Mouse (Mus musculus): Measurements from ENCODE around the gene Lrrn4cl. TPM values are rescaled to one million over a fixed set of nuclear protein-coding genes. Genes with fewer than 3 reads are reported as not detected.

Lrrn4cl gene
- polyA plus RNA-seq (2015; fragmentation: Nextera tagmentation; extraction: Ambion mirVana) = 0.23 and 0.62 TPM in 2 replicates

DNA sequence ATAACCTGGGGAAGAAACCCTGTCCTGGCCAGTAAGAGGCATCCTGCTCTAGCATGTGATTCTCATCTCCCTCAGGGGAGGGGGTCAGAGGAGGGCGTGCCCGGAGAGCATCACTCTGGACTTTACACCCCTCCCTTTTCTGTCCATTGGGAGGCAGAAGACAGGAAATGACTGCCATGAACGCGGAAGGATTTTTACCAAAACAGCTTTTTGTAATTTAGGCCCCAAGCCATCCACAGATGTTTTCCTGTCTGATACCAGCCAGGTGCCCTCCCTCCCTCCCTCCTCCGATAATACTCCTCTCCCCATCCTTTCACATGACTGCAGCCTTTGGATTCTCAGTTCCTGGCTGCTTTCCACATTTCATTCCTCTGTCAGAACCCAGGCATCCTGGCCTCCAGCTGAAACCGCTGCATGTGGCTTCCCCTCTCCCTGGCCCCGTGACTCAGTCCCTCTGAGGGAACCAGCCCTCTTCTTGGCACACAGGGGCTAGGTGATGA lies at the start of gene Lrrn4cl:
Gene Lrrn4cl (plus strand): TSS at position 367 of the 500 bp plus-strand sequence.
- Histone ChIP-seq H3K27me3 (no peaks in the 10 kb centered on the region), H3K36me3 (peaks cover 38% of the 10 kb centered on the region), H3K27ac (no peak within 1 kb of the TSS), H3K4me1 (replicated peaks) (no peaks in the 10 kb centered on the region), H3K4me2 (replicated peaks) (no peak within 1 kb of the TSS), H3K4me3 (replicated peaks) (no peak within 1 kb of the TSS), H3K9ac (replicated peaks) (no peak within 1 kb of the TSS; the same call in 1 of the 2 replicates), H3K9me3 (no peaks in the 10 kb centered on the region)
- 0 out of 2 replicates have a peak, but pooled peaks have one; percentile 20 for ATAC-seq
- WGBS = 40% methylated on average over 7 of the region's 7 CpGs

DNA sequence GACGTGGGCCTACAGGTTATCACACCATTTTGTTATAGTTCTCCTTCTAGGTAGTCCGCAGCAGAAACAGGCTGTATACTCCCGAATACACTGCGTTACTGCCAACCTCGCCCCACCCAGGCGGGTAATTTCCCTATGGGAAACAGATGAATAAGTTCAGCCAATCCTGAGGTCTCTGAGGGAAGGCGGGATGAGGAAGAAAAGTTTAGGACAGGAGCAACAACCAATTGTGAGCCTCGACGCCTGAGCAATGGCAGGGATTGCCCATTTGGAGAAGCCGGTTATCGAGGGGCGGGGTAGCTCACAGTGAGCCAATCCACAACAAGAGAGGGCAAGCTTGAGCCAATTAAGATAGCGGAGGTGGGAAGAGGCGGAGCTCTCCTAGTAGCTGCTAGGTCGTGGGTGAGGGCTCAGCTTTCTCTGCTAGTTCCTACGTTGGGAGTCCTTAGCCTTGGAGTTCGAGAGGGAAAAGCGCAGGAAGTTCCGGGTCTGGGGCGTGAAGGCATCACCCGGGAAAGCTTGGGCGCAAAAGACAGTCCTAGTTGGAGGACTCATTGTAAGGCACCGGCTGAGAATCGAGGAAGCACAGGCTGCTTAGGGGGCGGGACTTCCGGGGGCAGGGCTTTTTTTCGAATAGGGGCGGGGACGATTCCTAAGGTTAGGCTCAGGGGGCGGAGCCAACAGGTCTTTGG lies 48.3 kb upstream of the Lrrn4cl start, which contains the start of gene Zbtb3:
Gene Zbtb3 (plus strand): TSS at position 426 of the 692 bp plus-strand sequence.
- under 1% methylated on average over 30 of the region's 30 CpGs for WGBS
- H3K27ac ChIP-seq = peak within 1 kb of the TSS; percentile 90
- H3K27me3 ChIP-seq = no peaks in the 10 kb centered on the region
- H3K9ac ChIP-seq (replicated peaks) = peak within 1 kb of the TSS; percentile 71
- H3K4me1 ChIP-seq (replicated peaks) = peaks cover 34% of the 10 kb centered on the region
- H3K4me2 ChIP-seq (replicated peaks) = peak within 1 kb of the TSS; percentile 62
- ATAC-seq = peak; percentile 98
- H3K4me3 ChIP-seq (replicated peaks) = peak within 1 kb of the TSS; percentile 60
- no peaks in the 10 kb centered on the region for H3K9me3 ChIP-seq
- H3K36me3 ChIP-seq = peaks cover 30% of the 10 kb centered on the region

DNA sequence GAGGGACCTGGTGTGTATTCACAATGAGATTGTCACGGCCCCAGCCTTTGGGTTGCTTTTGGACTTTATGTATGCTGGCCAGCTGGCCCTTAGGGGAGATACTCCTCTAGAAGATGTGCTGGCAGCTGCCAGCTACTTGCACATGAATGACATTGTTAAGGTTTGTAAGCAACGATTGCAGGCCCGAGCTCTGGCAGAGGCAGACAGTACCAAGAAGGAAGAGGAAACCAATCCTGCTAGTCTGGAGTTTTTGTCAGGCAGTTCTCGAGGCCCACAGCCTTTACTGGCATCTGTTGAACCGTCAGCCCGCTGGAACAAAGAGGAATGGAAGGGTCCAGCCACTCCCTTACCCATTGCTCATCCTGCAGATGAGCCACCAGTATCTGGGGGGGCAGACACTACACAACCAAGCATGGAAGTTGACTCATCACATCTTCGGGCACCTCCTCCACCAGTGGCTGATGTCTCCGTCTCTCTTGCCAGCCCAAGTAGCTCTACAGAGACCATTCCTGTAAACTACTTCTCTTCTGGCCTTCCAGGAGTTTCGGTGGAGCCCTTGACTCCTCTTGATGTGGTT lies 47.3 kb upstream of the Lrrn4cl start:
- Histone ChIP-seq H3K27ac (peak overlapping the region; percentile 64; the same call in 1 of the 2 replicates), H3K27me3 (no peaks in the 10 kb centered on the region), H3K9me3 (no peaks in the 10 kb centered on the region), H3K9ac (replicated peaks) (peak overlapping the region; percentile 71; the same call in 1 of the 2 replicates), H3K4me1 (replicated peaks) (peaks cover 28% of the 10 kb centered on the region), H3K36me3 (peaks cover 39% of the 10 kb centered on the region), H3K4me3 (replicated peaks) (peak overlapping the region; percentile 60), H3K4me2 (replicated peaks) (peak overlapping the region; percentile 62)
- no peak for ATAC-seq
- 89% methylated on average over 9 of the region's 9 CpGs for WGBS

DNA sequence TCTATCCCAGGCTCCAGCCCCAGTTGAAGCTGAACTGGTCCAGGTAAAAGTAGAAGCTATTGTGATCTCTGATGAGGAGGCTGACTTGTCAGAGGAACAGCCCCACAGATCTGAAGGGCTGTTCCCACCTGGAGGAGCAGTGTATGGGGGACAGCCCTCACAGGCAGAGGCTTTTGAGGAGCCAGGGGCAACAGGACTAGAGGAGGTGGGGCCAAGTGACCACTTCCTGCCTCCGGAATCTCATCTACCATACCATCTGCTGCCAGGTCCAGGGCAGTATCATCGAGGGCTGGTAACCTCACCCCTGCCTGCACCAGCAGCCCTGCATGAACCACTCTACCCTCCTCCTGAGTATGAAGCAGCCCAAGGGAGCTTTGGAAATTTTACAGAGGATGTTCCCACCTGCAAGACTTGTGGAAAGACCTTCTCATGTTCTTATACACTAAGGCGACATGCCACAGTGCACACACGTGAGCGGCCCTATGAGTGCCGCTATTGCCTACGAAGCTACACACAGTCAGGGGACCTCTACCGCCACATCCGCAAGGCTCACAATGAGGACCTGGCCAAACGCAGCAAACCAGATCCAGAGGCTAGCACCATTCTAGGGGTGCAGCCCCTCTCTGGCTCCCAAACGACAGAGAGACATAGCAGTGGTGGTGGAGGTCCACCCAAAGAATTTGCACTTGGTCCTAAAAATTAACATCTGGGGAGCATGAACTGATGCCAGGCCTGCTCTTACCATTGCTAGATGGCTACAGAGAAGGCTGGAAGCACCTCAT lies 46.5 kb upstream of the Lrrn4cl start:
- no peak for ATAC-seq
- H3K4me3 ChIP-seq (replicated peaks) = no peak overlapping the region
- H3K4me1 ChIP-seq (replicated peaks) = peaks cover 24% of the 10 kb centered on the region
- H3K9me3 ChIP-seq = no peaks in the 10 kb centered on the region
- H3K27me3 ChIP-seq = no peaks in the 10 kb centered on the region
- WGBS = 92% methylated on average over 11 of the region's 11 CpGs
- H3K9ac ChIP-seq (replicated peaks) = no peak overlapping the region
- H3K36me3 ChIP-seq = peaks cover 45% of the 10 kb centered on the region
- H3K27ac ChIP-seq = no peak overlapping the region
- H3K4me2 ChIP-seq (replicated peaks) = no peak overlapping the region

DNA sequence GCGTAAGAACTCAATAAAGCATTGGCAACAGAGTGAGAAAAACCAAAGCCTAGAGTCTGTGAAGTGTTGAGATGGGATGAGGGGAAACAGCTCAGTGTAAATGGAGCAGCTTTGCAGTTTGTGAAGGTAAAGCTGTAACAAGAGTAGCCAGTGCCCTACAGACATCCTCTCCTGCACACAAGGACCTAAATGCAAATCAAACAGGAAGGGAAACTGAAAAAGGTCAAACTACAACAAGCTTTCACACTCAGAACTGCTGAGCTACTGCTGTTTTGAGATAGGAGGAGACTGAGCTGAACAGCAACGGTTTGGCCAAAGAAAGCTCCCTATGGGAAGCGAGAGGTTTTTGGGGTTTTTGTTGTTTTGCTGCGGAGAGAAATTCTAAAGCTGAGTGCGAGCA lies 43.8 kb upstream of the Lrrn4cl start:
- H3K4me1 ChIP-seq (replicated peaks) = peaks cover 20% of the 10 kb centered on the region
- ATAC-seq = no peak
- H3K9ac ChIP-seq (replicated peaks) = no peak overlapping the region; the same call in 1 of the 2 replicates
- 93% methylated on average over 5 of the region's 5 CpGs for WGBS
- H3K4me2 ChIP-seq (replicated peaks) = no peak overlapping the region
- H3K9me3 ChIP-seq = no peaks in the 10 kb centered on the region
- H3K27ac ChIP-seq = no peak overlapping the region
- H3K4me3 ChIP-seq (replicated peaks) = no peak overlapping the region
- H3K27me3 ChIP-seq = no peaks in the 10 kb centered on the region
- H3K36me3 ChIP-seq = peaks cover 66% of the 10 kb centered on the region

DNA sequence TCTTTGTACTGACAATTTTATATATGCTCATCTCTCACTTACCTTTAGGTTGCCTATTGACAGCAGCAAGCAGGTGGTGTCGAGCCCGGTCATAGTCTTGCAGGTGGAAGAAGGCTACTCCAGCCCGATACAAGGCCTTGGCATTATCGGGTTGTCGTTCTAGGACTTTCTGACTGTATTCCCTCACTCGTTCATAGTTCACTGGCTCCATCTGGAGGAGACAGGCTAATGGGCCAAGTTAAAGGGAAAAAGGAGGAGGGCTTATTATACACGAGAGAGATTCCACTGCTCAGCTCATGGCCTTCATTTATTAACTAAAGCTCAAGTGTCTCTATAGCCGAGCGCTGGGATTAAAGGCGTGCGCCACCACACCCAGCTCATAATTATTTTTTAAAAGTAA lies 34.8 kb upstream of the Lrrn4cl start:
- Histone ChIP-seq H3K9me3 (no peaks in the 10 kb centered on the region), H3K36me3 (peaks cover 43% of the 10 kb centered on the region), H3K4me1 (replicated peaks) (peaks cover 39% of the 10 kb centered on the region), H3K9ac (replicated peaks) (peak overlapping the region; percentile 17), H3K4me3 (replicated peaks) (no peak overlapping the region), H3K27ac (no peak overlapping the region), H3K27me3 (no peaks in the 10 kb centered on the region), H3K4me2 (replicated peaks) (peak overlapping the region; percentile 14; the same call in 1 of the 2 replicates)
- 84% methylated on average over 11 of the region's 11 CpGs for WGBS
- ATAC-seq = no peak

DNA sequence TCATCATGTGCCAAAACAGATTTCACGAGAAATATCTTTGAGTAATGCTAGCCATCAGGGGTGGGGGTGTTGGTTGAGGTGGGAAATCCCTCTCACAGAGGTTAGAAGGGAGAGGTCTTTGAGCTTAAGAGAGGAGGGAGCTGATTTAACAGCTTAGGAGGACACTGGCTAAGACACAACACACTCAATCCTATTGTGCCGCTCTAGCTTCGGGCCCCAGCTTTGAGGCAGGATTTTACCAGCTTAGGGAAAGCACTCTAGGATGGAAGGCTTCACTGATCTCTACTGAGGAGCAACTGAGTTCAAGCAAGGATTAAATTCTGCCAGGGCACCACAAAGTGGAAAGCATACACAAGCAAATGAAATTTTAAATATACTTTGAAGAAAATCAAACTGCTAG lies 33.6 kb upstream of the Lrrn4cl start:
- no peak overlapping the region for H3K27ac ChIP-seq
- peaks cover 33% of the 10 kb centered on the region for H3K36me3 ChIP-seq
- no peaks in the 10 kb centered on the region for H3K27me3 ChIP-seq
- H3K4me1 ChIP-seq (replicated peaks) = peaks cover 49% of the 10 kb centered on the region
- WGBS = 40% methylated on average over 3 of the region's 3 CpGs
- H3K9ac ChIP-seq (replicated peaks) = peak overlapping the region; percentile 50
- H3K4me3 ChIP-seq (replicated peaks) = peak overlapping the region; percentile 9
- H3K4me2 ChIP-seq (replicated peaks) = peak overlapping the region; percentile 26
- ATAC-seq = no peak
- no peaks in the 10 kb centered on the region for H3K9me3 ChIP-seq

DNA sequence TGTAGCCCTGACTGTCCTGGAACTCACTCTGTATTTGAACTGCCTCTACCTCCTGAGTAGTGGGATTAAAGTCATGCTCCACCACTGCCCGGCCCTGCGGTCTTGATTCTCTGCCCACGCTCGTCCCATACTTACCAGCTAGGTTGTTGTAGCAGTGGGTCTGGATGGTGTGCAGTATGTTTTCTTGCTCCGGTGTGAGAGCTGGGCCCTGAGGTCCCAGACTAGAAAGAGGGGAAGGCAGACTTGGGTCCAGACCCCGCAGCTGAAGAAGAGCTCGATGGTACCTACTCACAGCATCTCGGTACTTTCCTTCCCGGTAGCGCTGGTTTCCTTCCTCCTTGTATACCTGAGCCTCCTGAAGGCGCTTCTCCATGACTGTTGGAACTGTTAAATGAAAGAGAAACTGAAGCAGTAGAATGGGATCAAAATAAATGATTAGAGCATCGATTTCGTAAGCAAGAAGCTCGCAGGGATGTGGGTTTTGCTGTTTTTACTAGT lies 32.2 kb upstream of the Lrrn4cl start:
- WGBS = 31% methylated on average over 14 of the region's 14 CpGs

DNA sequence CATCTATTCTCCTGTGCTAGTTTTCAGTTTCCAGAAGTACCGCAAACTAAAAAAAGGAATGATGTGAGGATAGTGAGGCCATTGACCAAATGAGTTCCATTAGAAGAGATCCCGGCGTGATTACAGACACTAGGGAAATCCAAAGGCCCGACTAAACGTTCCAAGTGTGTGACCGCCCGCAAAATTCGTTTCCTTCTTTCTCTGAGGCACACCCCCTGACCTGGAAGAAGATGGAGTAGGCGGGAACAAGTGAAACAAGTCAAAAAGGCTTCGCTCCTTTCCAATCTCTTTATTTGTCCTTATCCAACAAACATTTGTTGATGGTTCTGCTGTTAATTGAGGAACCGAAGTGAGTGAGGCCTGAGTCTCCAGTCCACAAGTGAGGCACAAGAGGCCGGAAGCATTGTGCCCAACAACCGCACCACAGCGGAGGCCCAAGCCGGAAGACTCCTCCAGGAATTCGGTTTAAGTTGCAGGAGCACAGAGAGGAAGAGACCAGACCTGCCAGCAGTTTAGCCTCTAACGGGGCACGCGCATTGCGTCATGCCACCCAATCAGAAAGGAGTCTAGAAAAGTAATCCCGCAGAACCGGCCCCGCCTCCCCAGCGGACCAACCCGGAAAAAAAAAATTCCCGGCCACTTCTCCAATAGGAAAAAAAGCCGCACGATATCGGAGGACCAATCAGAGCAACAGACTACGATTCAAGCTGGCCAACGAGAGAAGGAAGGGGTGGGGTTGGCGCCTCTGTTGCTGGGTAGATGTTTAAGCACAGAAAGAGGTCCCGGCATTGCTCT lies 31.6 kb upstream of the Lrrn4cl start, which contains the start of gene Ttc9c:
Gene Ttc9c (minus strand): TSS at position 533 of the 795 bp plus-strand sequence.
- WGBS = under 1% methylated on average over 33 of the region's 33 CpGs
- ATAC-seq = peak; percentile 95
- Histone ChIP-seq H3K27me3 (no peaks in the 10 kb centered on the region), H3K4me2 (replicated peaks) (peak within 1 kb of the TSS; percentile 98), H3K9ac (replicated peaks) (peak within 1 kb of the TSS; percentile 93), H3K4me3 (replicated peaks) (peak within 1 kb of the TSS; percentile 81), H3K4me1 (replicated peaks) (peaks cover 62% of the 10 kb centered on the region), H3K36me3 (peaks cover 30% of the 10 kb centered on the region), H3K27ac (peak within 1 kb of the TSS; percentile 96), H3K9me3 (no peaks in the 10 kb centered on the region)

More for the DNA sequence above, 32.2 kb upstream of the Lrrn4cl start:
- peak overlapping the region; percentile 96 for H3K27ac ChIP-seq
- ATAC-seq = no peak
- H3K4me2 ChIP-seq (replicated peaks) = peak overlapping the region; percentile 98
- H3K4me3 ChIP-seq (replicated peaks) = peak overlapping the region; percentile 81
- H3K9ac ChIP-seq (replicated peaks) = peak overlapping the region; percentile 84
- H3K4me1 ChIP-seq (replicated peaks) = peaks cover 62% of the 10 kb centered on the region
- peaks cover 28% of the 10 kb centered on the region for H3K36me3 ChIP-seq
- no peaks in the 10 kb centered on the region for H3K27me3 ChIP-seq
- no peaks in the 10 kb centered on the region for H3K9me3 ChIP-seq

DNA sequence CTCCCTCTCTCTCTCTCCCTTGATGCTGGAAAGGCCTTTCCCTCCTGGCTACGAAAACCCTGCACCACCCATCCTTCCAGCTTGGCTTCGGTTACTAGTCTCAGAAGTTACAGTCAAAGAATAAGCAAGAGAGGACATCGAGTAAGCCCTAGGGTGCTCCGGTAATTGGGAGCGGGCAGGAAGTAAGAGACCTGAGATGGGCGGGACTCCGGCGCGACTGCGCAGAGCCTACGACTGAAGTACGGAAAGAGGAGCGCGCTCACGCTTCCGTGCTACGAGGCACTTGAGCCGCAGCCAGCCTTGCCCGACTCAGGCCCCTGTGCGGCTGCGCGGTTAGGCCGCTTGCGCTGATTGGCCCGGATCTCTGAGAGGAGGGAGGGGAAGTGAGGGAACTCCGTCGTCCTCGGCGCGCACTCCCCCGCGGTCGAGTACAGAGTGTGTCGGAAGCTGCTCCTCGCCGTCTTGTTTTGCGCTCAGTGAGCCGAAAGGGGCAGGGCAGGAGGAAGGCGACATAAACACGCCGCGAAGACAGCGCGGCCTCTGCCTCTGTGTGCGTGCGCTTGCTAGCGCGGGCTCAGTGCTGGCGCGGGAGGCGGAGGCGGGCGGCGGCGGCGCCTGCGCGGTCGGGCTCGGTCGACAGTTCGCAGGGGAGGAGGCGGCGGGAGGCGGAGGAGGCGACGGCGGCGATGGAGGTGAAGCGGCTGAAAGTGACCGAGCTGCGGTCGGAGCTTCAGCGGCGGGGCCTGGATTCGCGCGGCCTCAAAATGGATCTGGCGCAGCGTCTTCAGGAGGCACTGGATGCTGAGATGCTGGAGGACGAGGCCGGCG lies 30.8 kb upstream of the Lrrn4cl start, which contains the start of gene Hnrnpul2:
Gene Hnrnpul2 (plus strand): TSS at position 415 of the 828 bp plus-strand sequence.
- Histone ChIP-seq H3K9ac (replicated peaks) (peak within 1 kb of the TSS; percentile 93), H3K9me3 (no peaks in the 10 kb centered on the region), H3K27me3 (no peaks in the 10 kb centered on the region), H3K4me1 (replicated peaks) (peaks cover 62% of the 10 kb centered on the region), H3K4me2 (replicated peaks) (peak within 1 kb of the TSS; percentile 98), H3K27ac (peak within 1 kb of the TSS; percentile 96), H3K4me3 (replicated peaks) (peak within 1 kb of the TSS; percentile 81), H3K36me3 (peaks cover 32% of the 10 kb centered on the region)
- ATAC-seq = peak; percentile 97
- WGBS = under 1% methylated on average over 82 of the region's 83 CpGs

Measured in midbrain, embryonic 13.5 days (tissue).